Mouse (Mus musculus): ENCODE measurements around the gene Fbxo6. TPM values are rescaled to one million over a fixed set of nuclear protein-coding genes. Genes with fewer than 3 reads are reported as not detected.
"Not testable (repeated sequence)": the region's sequence is repeated elsewhere in the genome, so short reads cannot be mapped to it uniquely, and the experiment has no call there.

Gene Fbxo6
- polyA plus RNA-seq (2012) = 2.6 and 2.7 TPM in 2 replicates

- peaks cover 54% of the 10 kb centered on the region for H3K4me1 ChIP-seq (ENCODE audit: control insufficient read depth)
- peaks cover 29% of the 10 kb centered on the region for H3K36me3 ChIP-seq (ENCODE audit: control insufficient read depth)
- no peaks in the 10 kb centered on the region for H3K9me3 ChIP-seq (ENCODE audit: control insufficient read depth, low read length)
- H3K4me3 ChIP-seq (replicated peaks) = peak within 1 kb of the TSS; percentile 81
- H3K27me3 ChIP-seq (ENCODE audit: control insufficient read depth) = 0 out of 2 replicates have a peak, but pooled peaks cover 2% of the 10 kb centered on the region
- no peak for TF ChIP-seq TAL1 (IDR thresholded peaks at IDR 0.05; ENCODE audit: low read length)
- TF ChIP-seq GATA1 (IDR thresholded peaks at IDR 0.05; ENCODE audit: low read length) = no peak
These were observed at the start of gene Fbxo6 for GRCm38 (mm10) chr4:148151267-148152168. Gene Fbxo6 (minus strand): TSS chr4:148152140.

- H3K36me3 ChIP-seq (ENCODE audit: control insufficient read depth) = no peaks in the 10 kb centered on the region
- H3K9me3 ChIP-seq (ENCODE audit: control insufficient read depth, low read length) = no peaks in the 10 kb centered on the region; the same call in 1 of the 2 replicates
- H3K27me3 ChIP-seq (ENCODE audit: control insufficient read depth) = peaks cover 52% of the 10 kb centered on the region
- no peak overlapping the region for H3K4me3 ChIP-seq (replicated peaks)
- H3K4me1 ChIP-seq (ENCODE audit: control insufficient read depth) = peaks cover 54% of the 10 kb centered on the region
- no peak for TF ChIP-seq GATA1 (IDR thresholded peaks at IDR 0.05; ENCODE audit: low read length)
- no peak for TF ChIP-seq TAL1 (IDR thresholded peaks at IDR 0.05; ENCODE audit: low read length)
These were observed 46.8 kb upstream of the Fbxo6 start for GRCm38 (mm10) chr4:148198721-148199120.

- H3K4me1 ChIP-seq (ENCODE audit: control insufficient read depth) = peaks cover 40% of the 10 kb centered on the region
- H3K9me3 ChIP-seq (ENCODE audit: control insufficient read depth, low read length) = no peaks in the 10 kb centered on the region
- TF ChIP-seq TAL1 (IDR thresholded peaks at IDR 0.05; ENCODE audit: low read length) = no peak
- TF ChIP-seq GATA1 (IDR thresholded peaks at IDR 0.05; ENCODE audit: low read length) = no peak
- no peak overlapping the region for H3K4me3 ChIP-seq (replicated peaks)
- peaks cover 62% of the 10 kb centered on the region for H3K27me3 ChIP-seq (ENCODE audit: control insufficient read depth)
- H3K36me3 ChIP-seq (ENCODE audit: control insufficient read depth) = no peaks in the 10 kb centered on the region
These were observed 42.5 kb upstream of the Fbxo6 start for GRCm38 (mm10) chr4:148194400-148194799.

- H3K36me3 ChIP-seq (ENCODE audit: control insufficient read depth) = no peaks in the 10 kb centered on the region
- peaks cover 3% of the 10 kb centered on the region; the same call in 1 of the 2 replicates for H3K9me3 ChIP-seq (ENCODE audit: control insufficient read depth, low read length)
- peaks cover 51% of the 10 kb centered on the region for H3K4me1 ChIP-seq (ENCODE audit: control insufficient read depth)
- no peak overlapping the region for H3K4me3 ChIP-seq (replicated peaks)
- peaks cover 47% of the 10 kb centered on the region for H3K27me3 ChIP-seq (ENCODE audit: control insufficient read depth)
- TF ChIP-seq TAL1 (IDR thresholded peaks at IDR 0.05; ENCODE audit: low read length) (no peak), GATA1 (IDR thresholded peaks at IDR 0.05; ENCODE audit: low read length) (no peak)
These were observed 40.8 kb upstream of the Fbxo6 start for GRCm38 (mm10) chr4:148192707-148193245.

GRCm38 (mm10) chr4:148188767-148189166 is 36.8 kb upstream of the Fbxo6 start:
- peaks cover 34% of the 10 kb centered on the region for H3K27me3 ChIP-seq (ENCODE audit: control insufficient read depth)

GRCm38 (mm10) chr4:148185819-148186218 is 33.9 kb upstream of the Fbxo6 start:
- no peak for TF ChIP-seq GATA1 (IDR thresholded peaks at IDR 0.05; ENCODE audit: low read length)
- TF ChIP-seq TAL1 (IDR thresholded peaks at IDR 0.05; ENCODE audit: low read length) = no peak
- H3K4me1 ChIP-seq (ENCODE audit: control insufficient read depth) = peaks cover 24% of the 10 kb centered on the region
- H3K4me3 ChIP-seq (replicated peaks) = no peak overlapping the region
- peaks cover 3% of the 10 kb centered on the region; the same call in 1 of the 2 replicates for H3K9me3 ChIP-seq (ENCODE audit: control insufficient read depth, low read length)
- no peaks in the 10 kb centered on the region for H3K36me3 ChIP-seq (ENCODE audit: control insufficient read depth)
- H3K27me3 ChIP-seq (ENCODE audit: control insufficient read depth) = peaks cover 11% of the 10 kb centered on the region

More at GRCm38 (mm10) chr4:148188767-148189166, 36.8 kb upstream of the Fbxo6 start:
- H3K4me3 ChIP-seq (replicated peaks); H3K36me3 ChIP-seq (ENCODE audit: control insufficient read depth); H3K9me3 ChIP-seq (ENCODE audit: control insufficient read depth, low read length): not testable (repeated sequence)
- H3K4me1 ChIP-seq (ENCODE audit: control insufficient read depth) = peaks cover 34% of the 10 kb centered on the region

- H3K27me3 ChIP-seq (ENCODE audit: control insufficient read depth) = peaks cover 6% of the 10 kb centered on the region
- no peak for TF ChIP-seq TAL1 (IDR thresholded peaks at IDR 0.05; ENCODE audit: low read length)
- no peak for TF ChIP-seq GATA1 (IDR thresholded peaks at IDR 0.05; ENCODE audit: low read length)
- H3K9me3 ChIP-seq (ENCODE audit: control insufficient read depth, low read length) = peaks cover 3% of the 10 kb centered on the region; the same call in 1 of the 2 replicates
- no peaks in the 10 kb centered on the region for H3K36me3 ChIP-seq (ENCODE audit: control insufficient read depth)
- peaks cover 17% of the 10 kb centered on the region for H3K4me1 ChIP-seq (ENCODE audit: control insufficient read depth)
- H3K4me3 ChIP-seq (replicated peaks) = no peak overlapping the region
These were observed 32.6 kb upstream of the Fbxo6 start for GRCm38 (mm10) chr4:148184564-148184963.

- no peak for TF ChIP-seq GATA1 (IDR thresholded peaks at IDR 0.05; ENCODE audit: low read length)
- no peak for TF ChIP-seq TAL1 (IDR thresholded peaks at IDR 0.05; ENCODE audit: low read length)
- H3K4me1 ChIP-seq (ENCODE audit: control insufficient read depth) = no peaks in the 10 kb centered on the region
- no peak overlapping the region for H3K4me3 ChIP-seq (replicated peaks)
- H3K9me3 ChIP-seq (ENCODE audit: control insufficient read depth, low read length) = no peaks in the 10 kb centered on the region
- peaks cover 12% of the 10 kb centered on the region for H3K27me3 ChIP-seq (ENCODE audit: control insufficient read depth)
- H3K36me3 ChIP-seq (ENCODE audit: control insufficient read depth) = no peaks in the 10 kb centered on the region
These were observed 30.4 kb upstream of the Fbxo6 start for GRCm38 (mm10) chr4:148182363-148182762.

GRCm38 (mm10) chr4:148181483-148181882 is 29.5 kb upstream of the Fbxo6 start:
- H3K4me1 ChIP-seq (ENCODE audit: control insufficient read depth) = no peaks in the 10 kb centered on the region
- no peak overlapping the region for H3K4me3 ChIP-seq (replicated peaks)
- H3K36me3 ChIP-seq (ENCODE audit: control insufficient read depth) = no peaks in the 10 kb centered on the region
- no peak for TF ChIP-seq TAL1 (IDR thresholded peaks at IDR 0.05; ENCODE audit: low read length)
- no peak for TF ChIP-seq GATA1 (IDR thresholded peaks at IDR 0.05; ENCODE audit: low read length)
- H3K9me3 ChIP-seq (ENCODE audit: control insufficient read depth, low read length) = no peaks in the 10 kb centered on the region
- H3K27me3 ChIP-seq (ENCODE audit: control insufficient read depth) = peaks cover 19% of the 10 kb centered on the region

All from erythroblast, embryonic 14.5 days (primary cell).